Mouse (Mus musculus) kidney, embryonic 14.5 days (tissue): ENCODE data around the gene Cacna2d2. TPM values are rescaled to one million over a fixed set of nuclear protein-coding genes. Genes with fewer than 3 reads are reported as not detected.
"Not testable (repeated sequence)": the region's sequence is repeated elsewhere in the genome, so short reads cannot be mapped to it uniquely, and the experiment has no call there.

Experiments
- ATAC-seq: fragments of 200-750 bp; cut with Nextera tagmentation; 2 replicates; pipeline ENCODE4 v1.8.0; 2017; ENCODE audit warnings: moderate number of reproducible peaks, mild to moderate bottlenecking, moderate TSS enrichment, moderate library complexity; ENCODE audit not compliant: low FRiP score, low TSS enrichment
- H3K27ac ChIP-seq: fragments of 300-500 bp; sonication (generic); 2 replicates; pipeline ENCODE4 v1.5.1; 2014; ENCODE audit warnings: low read depth, mild to moderate bottlenecking, low read length, moderate library complexity, mixed read lengths
- H3K27me3 ChIP-seq: fragments of 300-500 bp; sonication (generic); 2 replicates; pipeline ENCODE4 v1.6.1; 2014; ENCODE audit warnings: mild to moderate bottlenecking, low read length; ENCODE audit not compliant: control insufficient read depth, insufficient read depth
- H3K36me3 ChIP-seq: fragments of 300-500 bp; sonication (generic); 2 replicates; pipeline ENCODE4 v1.6.1; 2014; ENCODE audit warnings: low read length, mixed read lengths; ENCODE audit not compliant: control insufficient read depth, insufficient read depth
- H3K4me1 ChIP-seq: fragments of 300-500 bp; sonication (generic); 2 replicates; pipeline ENCODE4 v1.6.1; 2014; ENCODE audit warnings: low read length, mixed read lengths; ENCODE audit not compliant: control insufficient read depth, insufficient read depth
- H3K4me2 ChIP-seq: fragments of 300-500 bp; sonication (generic); replicated peaks from 2 replicates; pipeline ENCODE4 v1.6.1; 2014; ENCODE audit warnings: low read depth, mild to moderate bottlenecking, low read length
- H3K4me3 ChIP-seq: fragments of 300-500 bp; sonication (generic); 2 replicates; pipeline ENCODE4 v1.5.1; 2014; ENCODE audit warnings: mild to moderate bottlenecking, low read length
- H3K9ac ChIP-seq: fragments of 300-500 bp; sonication (generic); 2 replicates; pipeline ENCODE4 v1.6.1; 2014; ENCODE audit warnings: low read depth, mild to moderate bottlenecking, low read length, moderate library complexity
- H3K9me3 ChIP-seq: fragments of 300-500 bp; sonication (generic); 2 replicates; pipeline ENCODE4 v1.6.1; 2016; ENCODE audit warnings: low read length; ENCODE audit not compliant: control insufficient read depth
- WGBS: fragments of 180-500 bp; shearing (Covaris S2); extraction: QIAGEN DNeasy Blood & Tissue Kit; methylation state at CpG from one replicate; pipeline ENCODE4 v1.1.7; 2014; 5-methylcytosine and 5-hydroxymethylcytosine counted together
- polyA plus RNA-seq: library from polyadenylated mRNA; unstranded; fragments of >200 nt; fragmentation: Nextera tagmentation; extraction: Ambion mirVana; gene quantifications from 2 replicates; pipeline ENCODE4 v1.2.1, GENCODE M21; 2014

The Cacna2d2 gene
- polyA plus RNA-seq, 1 experiment from 2014 or later = 0.77 TPM

- H3K4me3 ChIP-seq, H3K27me3 ChIP-seq, H3K4me2 ChIP-seq, H3K9ac ChIP-seq, ATAC-seq, H3K27ac ChIP-seq, H3K9me3 ChIP-seq: not testable (repeated sequence)
- Histone ChIP-seq H3K36me3 (peaks cover 37% of the 10 kb centered on the region), H3K4me1 (peaks cover 36% of the 10 kb centered on the region)
- WGBS = 86% methylated on average over 6 of the region's 6 CpGs
Measured at GRCm38 (mm10) chr9:107573774-107574173, 174.4 kb downstream of the Cacna2d2 start.

- peak overlapping the region; percentile 76; the same call in 1 of the 2 replicates for H3K27ac ChIP-seq
- no peak overlapping the region for H3K4me3 ChIP-seq
- H3K9ac ChIP-seq = no peak overlapping the region; the same call in 1 of the 2 replicates
- ATAC-seq = no peak
- H3K36me3 ChIP-seq = peaks cover 34% of the 10 kb centered on the region
- H3K27me3 ChIP-seq = no peaks in the 10 kb centered on the region
- peaks cover 31% of the 10 kb centered on the region for H3K4me1 ChIP-seq
- no peaks in the 10 kb centered on the region for H3K9me3 ChIP-seq
- 80% methylated on average over 14 of the region's 14 CpGs for WGBS
- no peak overlapping the region for H3K4me2 ChIP-seq
Measured at GRCm38 (mm10) chr9:107575579-107576356, 176.4 kb downstream of the Cacna2d2 start.

GRCm38 (mm10) chr9:107576357-107577107 is 177.1 kb downstream of the Cacna2d2 start, which contains the start of gene Hyal1:
Gene Hyal1 (plus strand): TSS chr9:107576927.
- Histone ChIP-seq H3K4me1 (peaks cover 29% of the 10 kb centered on the region), H3K4me2 (peak within 1 kb of the TSS; percentile 58)

GRCm38 (mm10) chr9:107577871-107578270 is 178.5 kb downstream of the Cacna2d2 start:
- Histone ChIP-seq H3K27ac (no peak overlapping the region), H3K4me1 (peaks cover 34% of the 10 kb centered on the region), H3K9ac (0 out of 2 replicates have a peak overlapping the region, but pooled peaks have one; percentile 53), H3K4me2 (peak overlapping the region; percentile 58; the same call in 1 of the 2 replicates), H3K9me3 (no peaks in the 10 kb centered on the region), H3K4me3 (no peak overlapping the region), H3K27me3 (no peaks in the 10 kb centered on the region), H3K36me3 (peaks cover 13% of the 10 kb centered on the region)
- 94% methylated on average over 10 of the region's 10 CpGs for WGBS
- no peak for ATAC-seq

More at GRCm38 (mm10) chr9:107576357-107577107, 177.1 kb downstream of the Cacna2d2 start, which contains the start of gene Hyal1:
- peaks cover 26% of the 10 kb centered on the region for H3K36me3 ChIP-seq
- H3K4me3 ChIP-seq = peak within 1 kb of the TSS; percentile 40
- ATAC-seq = peak; percentile 67
- H3K27ac ChIP-seq = peak within 1 kb of the TSS; percentile 76
- WGBS = 25% methylated on average over 16 of the region's 16 CpGs
- H3K9me3 ChIP-seq = no peaks in the 10 kb centered on the region
- H3K9ac ChIP-seq = peak within 1 kb of the TSS; percentile 53
- H3K27me3 ChIP-seq = no peaks in the 10 kb centered on the region

- 0 out of 2 replicates have a peak within 1 kb of the TSS, but pooled peaks have one; percentile 53 for H3K9ac ChIP-seq
Measured at GRCm38 (mm10) chr9:107578587-107578986, 179.2 kb downstream of the Cacna2d2 start, which contains the start of gene Naa80. Gene Naa80 (plus strand): TSS chr9:107578887.

More at GRCm38 (mm10) chr9:107578587-107578986, 179.2 kb downstream of the Cacna2d2 start, which contains the start of gene Naa80:
- Histone ChIP-seq H3K4me2 (peak within 1 kb of the TSS; percentile 58; the same call in 1 of the 2 replicates), H3K27ac (no peak within 1 kb of the TSS), H3K27me3 (no peaks in the 10 kb centered on the region), H3K36me3 (peaks cover 12% of the 10 kb centered on the region; the same call in 1 of the 2 replicates), H3K4me1 (peaks cover 34% of the 10 kb centered on the region), H3K9me3 (no peaks in the 10 kb centered on the region), H3K4me3 (no peak within 1 kb of the TSS)
- ATAC-seq = no peak
- WGBS = 86% methylated on average over 3 of the region's 3 CpGs

Other genes starting within 250 kb of the Cacna2d2 start
- gene Dock3, start 167.7 kb upstream of the Cacna2d2 start, polyA plus RNA-seq = 0.23 and 0.93 TPM in 2 replicates
- gene Mapkapk3, start 109.7 kb upstream of the Cacna2d2 start, polyA plus RNA-seq = 3.8 and 6.5 TPM in 2 replicates
- gene Cish, start 103.6 kb upstream of the Cacna2d2 start, polyA plus RNA-seq = 6.3 and 7.1 TPM in 2 replicates
- gene Hemk1, start 61.3 kb upstream of the Cacna2d2 start, polyA plus RNA-seq = 9.7 and 11.3 TPM in 2 replicates
- 0.31 and 0.43 TPM in 2 replicates for gene 6430571L13Rik, start 59.0 kb upstream of the Cacna2d2 start, polyA plus RNA-seq
- 45.0 and 49.9 TPM in 2 replicates for gene Tmem115, start 134.3 kb downstream of the Cacna2d2 start, polyA plus RNA-seq
- gene Cyb561d2, start 142.6 kb downstream of the Cacna2d2 start, polyA plus RNA-seq = 28.7 and 32.3 TPM in 2 replicates
- gene Nprl2, start 142.6 kb downstream of the Cacna2d2 start, polyA plus RNA-seq = 41.0 and 48.6 TPM in 2 replicates
- 0.76 and 1.7 TPM in 2 replicates for gene Zmynd10, start 147.7 kb downstream of the Cacna2d2 start, polyA plus RNA-seq
- gene Rassf1, start 151.9 kb downstream of the Cacna2d2 start, polyA plus RNA-seq = 53.2 and 60.1 TPM in 2 replicates
- gene Tusc2, start 163.6 kb downstream of the Cacna2d2 start, polyA plus RNA-seq = 39.0 and 45.9 TPM in 2 replicates
- gene Hyal2, start 168.3 kb downstream of the Cacna2d2 start, polyA plus RNA-seq = 135 and 136 TPM in 2 replicates
- 6.8 and 7.3 TPM in 2 replicates for gene Hyal1, start 177.3 kb downstream of the Cacna2d2 start, polyA plus RNA-seq
- 16.0 and 18.4 TPM in 2 replicates for gene Naa80, start 179.3 kb downstream of the Cacna2d2 start, polyA plus RNA-seq
- gene Hyal3, start 181.2 kb downstream of the Cacna2d2 start, polyA plus RNA-seq = 0.84 and 1.5 TPM in 2 replicates
- 59.1 and 61.4 TPM in 2 replicates for gene Ifrd2, start 188.0 kb downstream of the Cacna2d2 start, polyA plus RNA-seq
- gene Sema3b, start 209.6 kb downstream of the Cacna2d2 start, polyA plus RNA-seq = 6.4 and 9.5 TPM in 2 replicates
- 386 and 445 TPM in 2 replicates for gene Gnai2, start 235.8 kb downstream of the Cacna2d2 start, polyA plus RNA-seq